Mouse (Mus musculus) kidney, embryonic 15.5 days (tissue): ENCODE results near the gene Ptprg. TPM values are rescaled to one million over a fixed set of nuclear protein-coding genes. Genes with fewer than 3 reads are reported as not detected.

Experiments used
- ATAC-seq: fragments of 200-750 bp; cut with Nextera tagmentation; replicated peaks from 2 replicates; pipeline ENCODE4 v1.8.0; 2017; ENCODE audit warnings: moderate TSS enrichment; ENCODE audit not compliant: low FRiP score
- H3K27ac ChIP-seq: fragments of 300-500 bp; sonication (generic); 2 replicates; pipeline ENCODE4 v1.5.1; 2015; ENCODE audit warnings: mild to moderate bottlenecking, inconsistent platforms
- H3K27me3 ChIP-seq: fragments of 300-500 bp; sonication (generic); 2 replicates; pipeline ENCODE4 v1.6.1; 2015; ENCODE audit warnings: inconsistent platforms
- H3K36me3 ChIP-seq: fragments of 300-500 bp; sonication (generic); 2 replicates; pipeline ENCODE4 v1.6.1; 2015; ENCODE audit warnings: inconsistent platforms
- H3K4me1 ChIP-seq: fragments of 300-500 bp; sonication (generic); 2 replicates; pipeline ENCODE4 v1.6.1; 2015; ENCODE audit warnings: inconsistent platforms
- H3K4me2 ChIP-seq: fragments of 300-500 bp; sonication (generic); 2 replicates; pipeline ENCODE4 v1.6.1; 2015; ENCODE audit warnings: moderate library complexity, mild to moderate bottlenecking, inconsistent platforms
- H3K4me3 ChIP-seq: fragments of 300-500 bp; sonication (generic); replicated peaks from 2 replicates; pipeline ENCODE4 v1.5.1; 2015; ENCODE audit warnings: mild to moderate bottlenecking, inconsistent platforms
- H3K9ac ChIP-seq: fragments of 300-500 bp; sonication (generic); 2 replicates; pipeline ENCODE4 v1.6.1; 2015; ENCODE audit warnings: mild to moderate bottlenecking, inconsistent platforms
- H3K9me3 ChIP-seq: fragments of 300-500 bp; sonication (generic); replicated peaks from 2 replicates; pipeline ENCODE4 v1.6.1; 2016; ENCODE audit warnings: inconsistent platforms
- WGBS: fragments of 180-500 bp; shearing (Covaris S2); methylation state at CpG from one replicate; pipeline ENCODE4 v1.1.7; 2015; ENCODE audit warnings: mixed read lengths; 5-methylcytosine and 5-hydroxymethylcytosine counted together
- polyA plus RNA-seq: library from polyadenylated mRNA; unstranded; fragments of >200 nt; fragmentation: Nextera tagmentation; extraction: Ambion mirVana; gene quantifications from 2 replicates; pipeline ENCODE4 v1.2.1, GENCODE M21; 2015

The Ptprg gene
- 39.9 and 40.4 TPM in 2 replicates for polyA plus RNA-seq

- under 1% methylated on average over 40 of the region's 40 CpGs for WGBS
- Histone ChIP-seq H3K4me2 (peak within 1 kb of the TSS; percentile 81), H3K9me3 (no peaks in the 10 kb centered on the region), H3K36me3 (no peaks in the 10 kb centered on the region), H3K9ac (peak within 1 kb of the TSS; percentile 91), H3K27me3 (no peaks in the 10 kb centered on the region), H3K4me3 (peak within 1 kb of the TSS; percentile 73), H3K27ac (peak within 1 kb of the TSS; percentile 99), H3K4me1 (peaks cover 29% of the 10 kb centered on the region)
- peak; percentile 87 for ATAC-seq
Observed at GRCm38 (mm10) chr14:11553273-11553665, at the start of gene Ptprg. Gene Ptprg (plus strand): TSS chr14:11553532.

DNA sequence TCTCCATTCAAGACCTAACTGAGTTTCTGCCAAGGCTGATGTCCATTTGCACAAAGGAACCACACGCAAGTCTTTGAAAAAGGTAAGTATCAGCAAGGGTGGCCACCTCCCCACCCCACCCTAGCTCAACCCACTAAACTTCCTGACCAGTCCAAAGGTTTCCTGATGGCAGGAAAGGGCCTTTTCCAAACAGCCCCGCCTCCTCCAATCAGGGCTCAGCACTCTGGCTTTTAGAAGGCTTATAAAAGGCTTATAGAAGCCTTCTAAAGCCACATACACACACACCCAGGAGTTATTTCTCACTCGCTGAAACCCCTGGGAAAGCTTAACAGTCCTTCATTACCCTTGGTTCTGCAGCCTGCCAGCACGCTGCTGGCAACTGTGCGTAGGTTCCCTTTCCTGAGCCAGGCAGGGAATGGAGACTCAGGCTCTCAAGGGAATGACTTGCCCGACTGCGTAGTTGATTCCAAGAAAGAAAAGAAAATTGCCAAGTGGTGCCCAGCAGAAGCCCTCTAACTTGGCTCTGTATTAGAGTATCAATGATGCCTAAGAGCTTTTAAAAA is 49.4 kb upstream of the Ptprg start:
- Histone ChIP-seq H3K27ac (no peak overlapping the region), H3K27me3 (no peaks in the 10 kb centered on the region), H3K36me3 (no peaks in the 10 kb centered on the region), H3K4me3 (no peak overlapping the region), H3K4me2 (no peak overlapping the region), H3K4me1 (no peaks in the 10 kb centered on the region), H3K9me3 (no peaks in the 10 kb centered on the region), H3K9ac (no peak overlapping the region)
- WGBS: 51% methylated on average over 7 of the region's 7 CpGs
- ATAC-seq: no peak

GRCm38 (mm10) chr14:11510173-11510572 is 43.2 kb upstream of the Ptprg start:
- Histone ChIP-seq H3K9ac (no peak overlapping the region), H3K4me1 (no peaks in the 10 kb centered on the region), H3K4me2 (no peak overlapping the region), H3K4me3 (no peak overlapping the region), H3K9me3 (no peaks in the 10 kb centered on the region), H3K27me3 (no peaks in the 10 kb centered on the region), H3K27ac (no peak overlapping the region), H3K36me3 (no peaks in the 10 kb centered on the region)
- no peak for ATAC-seq
- WGBS: 73% methylated on average over 1 of the region's 1 CpGs

DNA sequence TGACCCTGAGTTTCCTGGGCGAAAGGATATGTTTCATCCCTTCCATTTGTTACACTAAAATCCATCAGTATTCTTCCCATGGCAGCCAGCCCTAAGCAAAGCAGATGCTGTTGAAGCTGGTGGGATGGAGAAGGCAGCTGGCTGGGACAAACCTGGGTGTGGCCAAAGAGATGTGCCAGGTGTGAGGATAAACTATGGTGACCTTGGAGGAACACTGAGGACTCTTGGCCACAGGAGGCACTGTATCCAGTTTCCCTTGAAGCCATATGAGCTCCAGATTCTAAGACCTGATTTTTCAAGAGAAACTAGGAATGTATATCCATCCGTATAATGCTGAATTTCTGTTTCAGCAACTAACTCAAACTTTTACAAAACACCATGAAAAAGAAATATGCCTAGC is 34.2 kb upstream of the Ptprg start:
- H3K27ac ChIP-seq: no peak overlapping the region
- no peak overlapping the region for H3K4me3 ChIP-seq
- no peak overlapping the region for H3K9ac ChIP-seq
- 89% methylated on average over 2 of the region's 2 CpGs for WGBS
- H3K4me2 ChIP-seq: no peak overlapping the region
- no peaks in the 10 kb centered on the region for H3K36me3 ChIP-seq
- H3K27me3 ChIP-seq: no peaks in the 10 kb centered on the region
- H3K4me1 ChIP-seq: no peaks in the 10 kb centered on the region
- no peak for ATAC-seq
- no peaks in the 10 kb centered on the region for H3K9me3 ChIP-seq

- Histone ChIP-seq H3K4me2 (no peak overlapping the region), H3K9me3 (no peaks in the 10 kb centered on the region), H3K27me3 (no peaks in the 10 kb centered on the region), H3K4me1 (no peaks in the 10 kb centered on the region), H3K27ac (no peak overlapping the region), H3K36me3 (no peaks in the 10 kb centered on the region), H3K4me3 (no peak overlapping the region), H3K9ac (no peak overlapping the region)
- ATAC-seq: no peak
- 88% methylated on average over 3 of the region's 3 CpGs for WGBS
Observed at GRCm38 (mm10) chr14:11523052-11523451, 30.3 kb upstream of the Ptprg start.

DNA sequence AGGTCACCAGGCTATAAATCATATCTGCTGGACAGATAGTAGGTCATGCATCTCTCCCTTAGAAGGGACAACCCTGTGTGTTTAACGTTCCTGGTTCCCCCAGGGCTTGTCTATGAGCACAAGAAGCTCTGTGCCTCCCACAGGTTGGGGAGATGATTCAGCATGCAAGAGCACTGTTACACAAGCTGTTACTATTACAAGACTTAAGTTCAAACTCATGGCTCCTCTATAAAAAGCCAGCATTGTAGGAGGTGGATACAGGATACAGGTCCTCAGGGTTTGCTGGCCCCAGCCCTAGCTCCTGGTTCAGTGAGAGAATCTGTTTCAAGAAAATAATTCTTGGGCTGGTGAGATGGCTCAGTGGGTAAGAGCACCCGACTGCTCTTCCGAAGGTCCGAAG is 23.7 kb upstream of the Ptprg start:
- Histone ChIP-seq H3K4me3 (no peak overlapping the region), H3K4me2 (no peak overlapping the region), H3K4me1 (peaks cover 10% of the 10 kb centered on the region; the same call in 1 of the 2 replicates), H3K9me3 (no peaks in the 10 kb centered on the region), H3K9ac (no peak overlapping the region), H3K27ac (no peak overlapping the region), H3K27me3 (no peaks in the 10 kb centered on the region), H3K36me3 (no peaks in the 10 kb centered on the region)
- ATAC-seq: no peak
- WGBS: 82% methylated on average over 4 of the region's 4 CpGs

DNA sequence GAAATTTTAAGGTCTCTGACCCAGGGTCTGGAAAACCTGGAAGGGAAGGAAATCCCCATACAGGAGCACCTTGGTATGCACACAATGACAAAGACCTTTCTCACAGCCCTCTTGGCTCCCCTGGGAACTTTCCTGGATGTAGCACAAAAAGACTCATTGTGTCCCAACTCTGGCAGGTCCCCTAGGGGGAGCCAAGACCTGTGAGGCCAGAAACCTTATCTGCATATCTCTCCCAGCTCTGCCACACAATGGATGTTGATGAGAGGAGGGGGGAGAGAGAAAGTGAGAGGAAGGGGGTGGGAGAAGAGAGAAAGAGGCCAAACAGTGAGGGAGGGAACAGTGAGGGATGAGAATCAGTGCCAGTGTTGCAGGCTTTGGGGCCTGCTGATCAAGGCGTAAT is 18.9 kb upstream of the Ptprg start:
- H3K27ac ChIP-seq: no peak overlapping the region
- 70% methylated on average over 1 of the region's 1 CpGs for WGBS
- no peaks in the 10 kb centered on the region for H3K9me3 ChIP-seq
- 0 out of 2 replicates have a peak, but pooled peaks have one; percentile 29 for ATAC-seq
- H3K4me2 ChIP-seq: no peak overlapping the region
- no peaks in the 10 kb centered on the region for H3K27me3 ChIP-seq
- no peak overlapping the region for H3K4me3 ChIP-seq
- H3K36me3 ChIP-seq: no peaks in the 10 kb centered on the region
- H3K4me1 ChIP-seq: peaks cover 13% of the 10 kb centered on the region; the same call in 1 of the 2 replicates
- H3K9ac ChIP-seq: no peak overlapping the region

GRCm38 (mm10) chr14:11536121-11536520 is 17.2 kb upstream of the Ptprg start:
- Histone ChIP-seq H3K27me3 (no peaks in the 10 kb centered on the region), H3K9me3 (no peaks in the 10 kb centered on the region), H3K9ac (no peak overlapping the region), H3K4me2 (no peak overlapping the region), H3K36me3 (no peaks in the 10 kb centered on the region), H3K4me3 (no peak overlapping the region), H3K4me1 (peaks cover 13% of the 10 kb centered on the region; the same call in 1 of the 2 replicates), H3K27ac (no peak overlapping the region)
- ATAC-seq: no peak
- 82% methylated on average over 5 of the region's 5 CpGs for WGBS

- Histone ChIP-seq H3K9ac (peak overlapping the region; percentile 91; the same call in 1 of the 2 replicates), H3K9me3 (no peaks in the 10 kb centered on the region), H3K27me3 (no peaks in the 10 kb centered on the region), H3K4me1 (peaks cover 26% of the 10 kb centered on the region), H3K4me2 (peak overlapping the region; percentile 81), H3K27ac (peak overlapping the region; percentile 99), H3K36me3 (no peaks in the 10 kb centered on the region), H3K4me3 (peak overlapping the region; percentile 73)
- ATAC-seq: no peak
- 7% methylated on average over 11 of the region's 11 CpGs for WGBS
Observed at GRCm38 (mm10) chr14:11551892-11552291, 1.4 kb upstream of the Ptprg start.

DNA sequence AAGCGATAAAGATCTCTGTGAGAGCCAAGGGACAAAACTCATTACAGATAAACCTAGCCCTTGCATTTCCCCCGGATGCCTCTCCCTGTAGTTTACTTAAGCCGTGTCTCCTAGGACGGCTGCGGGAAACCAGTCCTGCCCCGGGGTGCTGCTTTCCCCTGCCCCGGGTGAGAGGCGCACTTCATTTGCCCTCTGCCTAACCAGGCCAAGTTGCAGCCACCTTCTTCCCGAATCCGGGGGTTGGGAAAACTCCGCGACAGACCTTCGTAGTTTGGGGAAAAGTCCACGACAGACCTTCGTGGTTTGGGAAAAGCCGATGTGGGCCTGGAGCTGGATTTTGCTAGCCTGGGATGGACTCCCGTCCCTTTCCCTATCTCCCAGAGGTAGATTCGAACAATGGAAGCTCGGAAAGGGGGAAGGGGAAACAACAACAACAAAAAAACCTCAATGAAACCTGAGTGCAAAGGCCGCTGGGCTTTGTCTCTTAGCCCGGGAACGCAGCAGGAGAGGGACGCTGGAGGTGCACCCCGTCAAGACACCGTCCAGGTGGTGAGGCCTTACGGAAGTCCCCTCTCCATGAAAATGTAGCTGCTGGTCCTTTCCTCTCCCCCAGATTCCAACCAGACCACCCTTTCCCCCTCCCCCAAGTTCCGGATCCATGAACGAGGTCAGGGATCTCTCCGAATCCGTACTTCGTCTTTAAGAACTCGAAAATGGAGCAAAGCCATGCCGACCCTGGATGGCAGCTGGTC is 635 bp upstream of the Ptprg start:
- Histone ChIP-seq H3K36me3 (no peaks in the 10 kb centered on the region), H3K9ac (peak overlapping the region; percentile 91), H3K4me3 (peak overlapping the region; percentile 73), H3K9me3 (no peaks in the 10 kb centered on the region), H3K27me3 (no peaks in the 10 kb centered on the region), H3K4me2 (peak overlapping the region; percentile 81), H3K27ac (peak overlapping the region; percentile 99), H3K4me1 (peaks cover 29% of the 10 kb centered on the region)
- ATAC-seq: peak; percentile 22
- 1% methylated on average over 33 of the region's 33 CpGs for WGBS

DNA sequence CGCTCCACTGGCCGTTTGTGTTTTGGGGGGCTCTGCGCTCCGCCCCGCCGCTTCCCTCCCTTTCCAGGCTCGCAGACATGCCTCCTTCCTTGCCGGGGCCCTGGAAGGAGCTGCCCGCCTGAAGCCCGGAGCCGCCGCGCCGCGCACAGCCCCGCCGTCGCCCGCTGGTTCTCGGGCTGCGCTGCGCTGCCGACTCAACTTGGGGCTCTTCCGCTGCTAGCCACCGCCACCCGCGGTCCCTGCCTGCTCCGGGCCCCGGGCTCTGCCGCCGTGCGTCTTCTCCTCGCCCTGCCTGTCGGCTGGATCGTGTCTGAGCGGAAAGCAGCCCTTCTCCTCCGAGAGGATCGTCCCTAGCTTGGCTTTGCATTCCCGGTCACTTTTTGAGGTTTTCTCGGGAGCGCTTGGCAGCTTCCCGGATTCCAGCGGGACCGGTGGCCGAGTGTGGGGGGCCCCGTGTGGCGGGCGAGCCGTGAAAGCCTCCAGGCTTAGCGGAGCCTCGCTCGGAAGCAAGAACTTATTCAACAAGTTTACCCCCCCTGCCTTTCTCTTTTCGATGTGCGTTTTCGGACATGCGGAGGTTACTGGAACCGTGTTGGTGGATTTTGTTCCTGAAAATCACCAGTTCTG is 460 bp downstream of the Ptprg start:
- H3K4me1 ChIP-seq: peaks cover 32% of the 10 kb centered on the region
- ATAC-seq: peak; percentile 44; the same call in 1 of the 2 replicates
- WGBS: 0% methylated on average over 57 of the region's 57 CpGs
- H3K36me3 ChIP-seq: no peaks in the 10 kb centered on the region
- H3K27ac ChIP-seq: peak overlapping the region; percentile 99
- peak overlapping the region; percentile 73 for H3K4me3 ChIP-seq
- peak overlapping the region; percentile 81 for H3K4me2 ChIP-seq
- H3K9me3 ChIP-seq: no peaks in the 10 kb centered on the region
- H3K9ac ChIP-seq: peak overlapping the region; percentile 91
- H3K27me3 ChIP-seq: no peaks in the 10 kb centered on the region
